Mouse (Mus musculus) intestine, embryonic 14.5 days (tissue): ENCODE data around the gene Pramel3. TPM values are rescaled to one million over a fixed set of nuclear protein-coding genes. Genes with fewer than 3 reads are reported as not detected.
"Not testable (repeated sequence)": the region's sequence is repeated elsewhere in the genome, so short reads cannot be mapped to it uniquely, and the experiment has no call there.

Source experiments
- ATAC-seq: fragments of 200-750 bp; cut with Nextera tagmentation; replicated peaks from 2 replicates; pipeline ENCODE4 v1.8.0; 2017; ENCODE audit warnings: low read depth, moderate number of reproducible peaks, moderate TSS enrichment, moderate library complexity; ENCODE audit not compliant: low FRiP score, low TSS enrichment
- DNase-seq: peaks from one replicate; pipeline ENCODE4 v3.0.0-alpha.2; 2018; ENCODE audit warnings: low spot score
- H3K27ac ChIP-seq: fragments of 300-500 bp; sonication (generic); 2 replicates; pipeline ENCODE4 v1.5.1; 2014; ENCODE audit warnings: low read depth, mild to moderate bottlenecking, control low read depth
- H3K27me3 ChIP-seq: fragments of 300-500 bp; sonication (generic); replicated peaks from 2 replicates; pipeline ENCODE4 v1.6.1; 2014; ENCODE audit warnings: low read length, control low read depth; ENCODE audit not compliant: control insufficient read depth, insufficient read depth
- H3K36me3 ChIP-seq: fragments of 300-500 bp; sonication (generic); 2 replicates; pipeline ENCODE4 v1.6.1; 2014; ENCODE audit warnings: low read length, control low read depth; ENCODE audit not compliant: control insufficient read depth, insufficient read depth
- H3K4me1 ChIP-seq: fragments of 300-500 bp; sonication (generic); replicated peaks from 2 replicates; pipeline ENCODE4 v1.6.1; 2014; ENCODE audit warnings: low read length, control low read depth, mixed read lengths; ENCODE audit not compliant: control insufficient read depth, insufficient read depth
- H3K4me2 ChIP-seq: fragments of 300-500 bp; sonication (generic); 2 replicates; pipeline ENCODE4 v1.6.1; 2014; ENCODE audit warnings: low read length
- H3K4me3 ChIP-seq: fragments of 300-500 bp; sonication (generic); 2 replicates; pipeline ENCODE4 v1.5.1; 2014; ENCODE audit warnings: low read depth, low read length, control low read depth, mixed read lengths
- H3K9ac ChIP-seq: fragments of 300-500 bp; sonication (generic); 2 replicates; pipeline ENCODE4 v1.6.1; 2014; ENCODE audit warnings: mild to moderate bottlenecking, low read length
- H3K9me3 ChIP-seq: fragments of 300-500 bp; sonication (generic); 2 replicates; pipeline ENCODE4 v1.6.1; 2016; ENCODE audit warnings: low read length, control low read depth; ENCODE audit not compliant: control insufficient read depth
- WGBS: fragments of 180-500 bp; shearing (Covaris S2); extraction: QIAGEN DNeasy Blood & Tissue Kit; methylation state at CpG from one replicate; pipeline ENCODE4 v1.1.7; 2014; 5-methylcytosine and 5-hydroxymethylcytosine counted together
- polyA plus RNA-seq: library from polyadenylated mRNA; unstranded; fragments of >200 nt; fragmentation: Nextera tagmentation; extraction: Ambion mirVana; gene quantifications from 2 replicates; pipeline ENCODE4 v1.2.1, GENCODE M21; 2014

The Pramel3 gene
- polyA plus RNA-seq, result not detected in 2 replicates

GRCm38 (mm10) chrX:135302007-135302406 lies at the start of gene Pramel3:
Gene Pramel3 (plus strand): TSS chrX:135302307.
- H3K9me3 ChIP-seq, H3K4me3 ChIP-seq, H3K27ac ChIP-seq, DNase-seq, H3K4me2 ChIP-seq, ATAC-seq, H3K4me1 ChIP-seq, H3K36me3 ChIP-seq, H3K9ac ChIP-seq, H3K27me3 ChIP-seq: not testable (repeated sequence)
- WGBS, result 90% methylated on average over 13 of the region's 14 CpGs

DNA sequence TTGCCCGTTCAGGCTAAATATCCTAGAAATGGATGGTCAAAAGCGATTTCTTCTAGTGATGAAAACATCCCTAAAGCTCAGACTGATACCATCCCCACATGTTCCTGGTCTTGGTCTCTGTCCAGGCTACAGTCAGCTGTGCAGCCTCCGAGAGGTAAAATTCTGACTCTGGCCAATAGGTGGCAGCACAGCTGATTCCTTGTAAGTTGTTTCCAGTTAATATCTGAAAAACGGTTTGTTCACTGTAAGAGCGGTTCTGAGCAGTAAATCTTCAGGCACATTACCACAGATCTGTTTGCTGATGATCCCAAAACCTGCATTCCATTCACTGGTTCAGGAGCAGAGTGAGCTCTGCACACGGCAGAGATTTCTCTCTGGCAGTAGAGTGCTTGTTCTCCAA lies 58.6 kb downstream of the Pramel3 start:
- WGBS, result 21% methylated on average over 2 of the region's 6 CpGs
- DNase-seq, H3K27ac ChIP-seq, H3K27me3 ChIP-seq, H3K4me2 ChIP-seq, H3K4me3 ChIP-seq, ATAC-seq, H3K9ac ChIP-seq, H3K9me3 ChIP-seq, H3K4me1 ChIP-seq, H3K36me3 ChIP-seq: not testable (repeated sequence)

DNA sequence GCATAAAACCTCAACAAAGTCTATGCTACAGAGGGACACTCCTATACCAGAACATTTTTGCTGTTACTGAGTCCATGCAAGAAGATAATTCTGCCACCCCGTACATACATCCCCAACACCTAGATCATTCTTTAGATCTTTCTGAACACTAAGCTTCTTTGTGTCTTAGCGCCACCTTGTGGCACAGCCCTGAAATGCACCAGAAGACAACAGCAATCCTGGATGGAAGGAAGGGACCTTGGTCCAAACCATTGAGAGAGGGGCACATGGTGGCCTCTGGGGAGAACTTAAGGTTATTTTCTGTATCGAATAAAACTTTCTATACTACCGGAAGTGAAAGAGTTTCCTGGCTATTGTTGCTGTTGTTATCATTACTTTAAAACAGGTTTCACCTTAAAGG lies 59.8 kb downstream of the Pramel3 start:
- not testable (repeated sequence) for H3K27ac ChIP-seq, H3K36me3 ChIP-seq, H3K9me3 ChIP-seq, H3K4me3 ChIP-seq, H3K4me1 ChIP-seq, ATAC-seq, H3K27me3 ChIP-seq, H3K9ac ChIP-seq, H3K4me2 ChIP-seq, DNase-seq
- no CpG with 5 or more reads among the region's 4 CpGs for WGBS

Other genes starting within 250 kb of the Pramel3 start
- gene Gm15023, start 124.7 kb upstream of the Pramel3 start, polyA plus RNA-seq, result not detected in 2 replicates
- 0.36 TPM in 1 of 2 replicates, not detected in the other for gene Tceal6, start 91.6 kb upstream of the Pramel3 start, polyA plus RNA-seq
- not detected in 2 replicates for gene Gm5128, start 71.0 kb downstream of the Pramel3 start, polyA plus RNA-seq
- gene Gm7903, start 131.5 kb downstream of the Pramel3 start, polyA plus RNA-seq, result not detected in 2 replicates
- gene AV320801, start 192.3 kb downstream of the Pramel3 start, polyA plus RNA-seq, result not detected in 2 replicates